In the genomic region with DNA sequence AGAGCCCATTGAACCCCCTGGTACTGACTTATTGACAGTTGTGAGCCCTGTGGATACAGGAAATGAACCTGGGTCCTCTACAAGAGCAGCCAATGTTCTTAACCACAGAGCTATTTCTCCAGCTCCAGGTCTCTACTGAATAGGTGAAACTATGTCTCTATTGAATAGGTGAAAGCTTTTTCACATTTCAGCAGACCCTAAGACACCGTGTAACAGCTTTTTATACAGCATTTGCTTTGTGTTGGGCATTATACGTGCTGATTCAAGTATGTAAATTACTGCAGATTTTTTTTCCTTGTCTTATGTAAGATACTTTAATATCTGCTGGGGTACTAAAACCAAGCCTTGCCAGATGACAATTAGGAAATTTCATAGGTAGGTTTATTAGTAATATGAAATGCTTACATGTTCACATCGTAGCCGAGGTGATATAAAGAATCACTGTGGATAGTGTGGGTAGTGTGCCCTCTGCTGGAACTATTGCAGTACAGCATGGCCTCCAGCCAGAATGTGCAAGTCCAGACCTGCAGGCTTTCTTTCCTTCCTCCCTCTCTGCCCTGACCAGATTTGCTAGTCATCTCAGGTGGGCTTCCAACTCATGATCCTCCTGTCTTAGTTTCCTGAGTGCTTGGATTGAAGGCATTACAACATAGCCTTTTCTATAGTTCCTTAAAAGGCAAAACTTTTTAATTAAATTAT, we compare ENCODE assay signal across 8 mouse cellular contexts. TPM values are rescaled to one million over a fixed set of nuclear protein-coding genes. Genes with fewer than 3 reads are reported as not detected.
DNase-seq lines count a peak whose midpoint lies in the region; ATAC-seq lines count a peak whose summit lies in the region.

No protein-coding gene starts in this region.

- H3K4me2 ChIP-seq in kidney, embryonic 14.5 days (replicated peaks; ENCODE audit: low read depth, low read length), result no peak overlapping the region
- no peak overlapping the region for H3K4me2 ChIP-seq in forebrain, embryonic 16.5 days (ENCODE audit: low read length)
- no peak overlapping the region for H3K4me2 ChIP-seq in intestine, embryonic 15.5 days (replicated peaks)
- no peak overlapping the region for H3K4me2 ChIP-seq in midbrain, embryonic 16.5 days (ENCODE audit: low read length)

- no peaks in the 10 kb centered on the region for H3K9me3 ChIP-seq in kidney, embryonic 14.5 days (ENCODE audit: control insufficient read depth, low read length)
- H3K9me3 ChIP-seq in forebrain, embryonic 16.5 days (ENCODE audit: control insufficient read depth, low read length), result no peaks in the 10 kb centered on the region
- H3K9me3 ChIP-seq in intestine, embryonic 15.5 days, result no peaks in the 10 kb centered on the region
- H3K9me3 ChIP-seq in midbrain, embryonic 16.5 days (replicated peaks; ENCODE audit: control insufficient read depth, low read length, poor library complexity, severe bottlenecking), result no peaks in the 10 kb centered on the region

- peak; percentile 21 for DNase-seq in kidney, adult 11 months
- peak; percentile 27 for DNase-seq in cerebellum, adult 11 months
- DNase-seq in left cerebral cortex, postnatal 10 days (ENCODE audit: extremely low spot score in 1 of 2, low spot score in 2 of 2), result peak; percentile 62 to 66
- peak; percentile 24 to 33 for DNase-seq in spleen, postnatal 36 days (ENCODE audit: low spot score in 2 of 2)

- no peak overlapping the region for H3K27ac ChIP-seq in kidney, embryonic 14.5 days (ENCODE audit: low read depth, low read length)
- no peak overlapping the region for H3K27ac ChIP-seq in forebrain, embryonic 16.5 days (ENCODE audit: low read length)
- H3K27ac ChIP-seq in intestine, embryonic 15.5 days, result no peak overlapping the region
- H3K27ac ChIP-seq in midbrain, embryonic 16.5 days (ENCODE audit: low read length), result no peak overlapping the region

- H3K9ac ChIP-seq in kidney, embryonic 14.5 days (ENCODE audit: low read depth, low read length), result no peak overlapping the region
- no peak overlapping the region for H3K9ac ChIP-seq in forebrain, embryonic 16.5 days (replicated peaks; ENCODE audit: low read depth, low read length)
- H3K9ac ChIP-seq in intestine, embryonic 15.5 days, result no peak overlapping the region
- H3K9ac ChIP-seq in midbrain, embryonic 16.5 days (ENCODE audit: low read depth, low read length), result no peak overlapping the region

- no peak for ATAC-seq in kidney, embryonic 14.5 days (ENCODE audit: low FRiP score, low TSS enrichment)
- ATAC-seq in forebrain, embryonic 16.5 days, result peak; percentile 81
- peak; percentile 75; the same call in 1 of the 2 replicates for ATAC-seq in intestine, embryonic 15.5 days
- ATAC-seq in midbrain, embryonic 16.5 days, result peak; percentile 82

- H3K27me3 ChIP-seq in kidney, embryonic 14.5 days (ENCODE audit: control insufficient read depth, insufficient read depth, low read length), result no peaks in the 10 kb centered on the region
- no peaks in the 10 kb centered on the region for H3K27me3 ChIP-seq in forebrain, embryonic 16.5 days (replicated peaks; ENCODE audit: control insufficient read depth, insufficient read depth, low read length)
- no peaks in the 10 kb centered on the region for H3K27me3 ChIP-seq in intestine, embryonic 15.5 days (replicated peaks)
- no peaks in the 10 kb centered on the region for H3K27me3 ChIP-seq in midbrain, embryonic 16.5 days (ENCODE audit: control insufficient read depth, insufficient read depth, low read depth, low read length)

- intact Hi-C loops in left cerebral cortex, postnatal 10 days (cut with DNase I), result loop anchor here (5.0 kb wide), 1 partner anchor 276 kb away; no protein-coding TSS in a partner anchor

- H3K4me1 ChIP-seq in kidney, embryonic 14.5 days (ENCODE audit: control insufficient read depth, insufficient read depth, low read length), result no peaks in the 10 kb centered on the region
- H3K4me1 ChIP-seq in forebrain, embryonic 16.5 days (replicated peaks; ENCODE audit: control insufficient read depth, insufficient read depth, low read length), result no peaks in the 10 kb centered on the region
- no peaks in the 10 kb centered on the region for H3K4me1 ChIP-seq in intestine, embryonic 15.5 days (replicated peaks)
- no peaks in the 10 kb centered on the region for H3K4me1 ChIP-seq in midbrain, embryonic 16.5 days (ENCODE audit: control insufficient read depth, insufficient read depth, low read length)

- WGBS in kidney, embryonic 14.5 days, result 57% methylated on average over 4 of the region's 4 CpGs
- WGBS in forebrain, embryonic 16.5 days, result 42% methylated on average over 4 of the region's 4 CpGs
- 48% methylated on average over 4 of the region's 4 CpGs for WGBS in intestine, embryonic 15.5 days
- 35% methylated on average over 4 of the region's 4 CpGs for WGBS in midbrain, embryonic 16.5 days

- H3K4me3 ChIP-seq in kidney, embryonic 14.5 days (ENCODE audit: low read length), result no peak overlapping the region
- H3K4me3 ChIP-seq in forebrain, embryonic 16.5 days (replicated peaks; ENCODE audit: low read length), result no peak overlapping the region
- H3K4me3 ChIP-seq in intestine, embryonic 15.5 days (replicated peaks), result no peak overlapping the region
- no peak overlapping the region for H3K4me3 ChIP-seq in midbrain, embryonic 16.5 days (ENCODE audit: low read depth, low read length)

- H3K36me3 ChIP-seq in kidney, embryonic 14.5 days (ENCODE audit: control insufficient read depth, insufficient read depth, low read length), result no peaks in the 10 kb centered on the region
- no peaks in the 10 kb centered on the region for H3K36me3 ChIP-seq in forebrain, embryonic 16.5 days (ENCODE audit: control insufficient read depth, insufficient read depth)
- no peaks in the 10 kb centered on the region for H3K36me3 ChIP-seq in intestine, embryonic 15.5 days
- no peaks in the 10 kb centered on the region for H3K36me3 ChIP-seq in midbrain, embryonic 16.5 days (ENCODE audit: control insufficient read depth, insufficient read depth, low read length)

RNA-seq across cellular contexts. Expression of a gene that starts 37.6 kb away (rescaled TPM):
- polyA plus RNA-seq in kidney, embryonic 14.5 days (2014; fragmentation: Nextera tagmentation; extraction: Ambion mirVana), result 1.2 TPM in 2 replicates
- 0.33 and 0.73 TPM in 2 replicates for polyA plus RNA-seq in forebrain, embryonic 16.5 days (2015; fragmentation: Nextera tagmentation; extraction: Ambion mirVana)
- 4.1 and 4.8 TPM in 2 replicates for polyA plus RNA-seq in intestine, embryonic 15.5 days (2015; fragmentation: Nextera tagmentation; extraction: Ambion mirVana)
- under 1 TPM; 0.28 to 0.47 TPM for total RNA-seq in left cerebral cortex, postnatal 10 days (2021)
- polyA plus RNA-seq in midbrain, embryonic 16.5 days (2015; fragmentation: Nextera tagmentation; extraction: Ambion mirVana), result 1.2 and 1.7 TPM in 2 replicates
